ENCODE assay signal across 13 mouse cellular contexts in genomic region chr17:31305776-31306120, GRCm38 (mm10). TPM values are rescaled to one million over a fixed set of nuclear protein-coding genes. Genes with fewer than 3 reads are reported as not detected.
A peak's percentile ranks its signal among the peaks of the same experiment; 100 is the strongest.
DNase-seq lines count a peak whose midpoint lies in the region; ATAC-seq and TF ChIP-seq lines count a peak whose summit lies in the region.
"Had no signal": no experiment of that assay in that cellular context is flagged by ENCODE, and none has a peak within 500 bp of the region (broad histone marks: within the 10 kb centered on the region; RNA-seq: fewer than 3 reads in every experiment).

No protein-coding gene starts in this region.

- H3K27ac ChIP-seq in lung, embryonic 14.5 days (ENCODE audit: low read depth) = peak overlapping the region; percentile 92
- H3K27ac ChIP-seq in liver, embryonic 15.5 days (replicated peaks) = no peak overlapping the region
- H3K27ac ChIP-seq in stomach, postnatal 0 days (replicated peaks) = peak overlapping the region; percentile 91
- no peak overlapping the region for H3K27ac ChIP-seq in left cerebral cortex, adult 2 months
- H3K27ac ChIP-seq: forebrain, embryonic 15.5 days; midbrain, embryonic 12.5 days; neural tube, embryonic 12.5 days had no signal

- peak overlapping the region; percentile 38; the same call in 1 of the 2 replicates for H3K4me2 ChIP-seq in lung, embryonic 14.5 days
- H3K4me2 ChIP-seq in liver, embryonic 15.5 days = peak overlapping the region; percentile 42; the same call in 1 of the 2 replicates
- H3K4me2 ChIP-seq in stomach, postnatal 0 days (replicated peaks; ENCODE audit: low read depth) = no peak overlapping the region
- H3K4me2 ChIP-seq: forebrain, embryonic 15.5 days; limb, embryonic 15.5 days; midbrain, embryonic 12.5 days; neural tube, embryonic 12.5 days had no signal

- WGBS in lung, embryonic 14.5 days = 40% methylated on average over 5 of the region's 5 CpGs
- WGBS in liver, embryonic 15.5 days (ENCODE audit: insufficient replicate concordance) = 36% methylated on average over 5 of the region's 5 CpGs
- WGBS in stomach, postnatal 0 days = 58% methylated on average over 5 of the region's 5 CpGs

- no peaks in the 10 kb centered on the region for H3K9me3 ChIP-seq in lung, embryonic 14.5 days (ENCODE audit: low read depth, low read length)
- H3K9me3 ChIP-seq in liver, embryonic 15.5 days (replicated peaks) = no peaks in the 10 kb centered on the region
- H3K9me3 ChIP-seq in stomach, postnatal 0 days (ENCODE audit: control insufficient read depth, low read length) = no peaks in the 10 kb centered on the region
- H3K9me3 ChIP-seq: forebrain, embryonic 15.5 days; limb, embryonic 15.5 days; midbrain, embryonic 12.5 days; neural tube, embryonic 12.5 days had no signal

- H3K27me3 ChIP-seq in lung, embryonic 14.5 days (ENCODE audit: insufficient read depth, low read length) = no peaks in the 10 kb centered on the region
- no peaks in the 10 kb centered on the region for H3K27me3 ChIP-seq in liver, embryonic 15.5 days
- no peaks in the 10 kb centered on the region for H3K27me3 ChIP-seq in stomach, postnatal 0 days (ENCODE audit: control insufficient read depth, insufficient read depth, low read length)
- H3K27me3 ChIP-seq: forebrain, embryonic 15.5 days; limb, embryonic 15.5 days; midbrain, embryonic 12.5 days; neural tube, embryonic 12.5 days had no signal

- DNase-seq in lung, embryonic 14.5 days = no peak
- DNase-seq in lung, postnatal 14 days = no peak
- DNase-seq in stomach, postnatal 0 days (ENCODE audit: low spot score) = no peak
- DNase-seq in ovary, postnatal 14 days (ENCODE audit: low spot score) = no peak
- no peak for DNase-seq in left cerebral cortex, adult 2 months (ENCODE audit: extremely low spot score in 1 of 2, low spot score in 2 of 2)
- DNase-seq: cerebellum, adult 11 months; thymus, postnatal 14 days had no signal

- no peaks in the 10 kb centered on the region for H3K36me3 ChIP-seq in lung, embryonic 14.5 days (ENCODE audit: insufficient read depth)
- H3K36me3 ChIP-seq in liver, embryonic 15.5 days (replicated peaks) = no peaks in the 10 kb centered on the region
- no peaks in the 10 kb centered on the region for H3K36me3 ChIP-seq in stomach, postnatal 0 days (ENCODE audit: control insufficient read depth, insufficient read depth, low read length)
- H3K36me3 ChIP-seq: forebrain, embryonic 15.5 days; limb, embryonic 15.5 days; midbrain, embryonic 12.5 days; neural tube, embryonic 12.5 days had no signal

- no peak overlapping the region for H3K4me3 ChIP-seq in lung, embryonic 14.5 days (ENCODE audit: low read depth, low read length)
- H3K4me3 ChIP-seq in liver, embryonic 15.5 days (replicated peaks) = no peak overlapping the region
- no peak overlapping the region for H3K4me3 ChIP-seq in stomach, postnatal 0 days (ENCODE audit: low read depth, low read length)
- H3K4me3 ChIP-seq in left cerebral cortex, adult 2 months = no peak overlapping the region
- H3K4me3 ChIP-seq: forebrain, embryonic 15.5 days; limb, embryonic 15.5 days; midbrain, embryonic 12.5 days; neural tube, embryonic 12.5 days had no signal

- no peak for TF ChIP-seq CTCF in lung, embryonic 14.5 days (IDR thresholded peaks at IDR 0.05; ENCODE audit: low read depth)
- TF ChIP-seq CTCF in stomach, postnatal 0 days (IDR thresholded peaks at IDR 0.05; ENCODE audit: low read depth) = no peak
- TF ChIP-seq CTCF in left cerebral cortex, adult 2 months (IDR thresholded peaks at IDR 0.05) = no peak

- intact Hi-C loops in left cerebral cortex, adult 2 months (cut with DNase I) = no loop called here

- H3K4me1 ChIP-seq in lung, embryonic 14.5 days (ENCODE audit: insufficient read depth) = 0 out of 2 replicates have a peak, but pooled peaks cover 5% of the 10 kb centered on the region
- H3K4me1 ChIP-seq in liver, embryonic 15.5 days (replicated peaks) = peaks cover 29% of the 10 kb centered on the region
- H3K4me1 ChIP-seq in stomach, postnatal 0 days (replicated peaks; ENCODE audit: control insufficient read depth, insufficient read depth) = 0 out of 2 replicates have a peak, but pooled peaks cover 2% of the 10 kb centered on the region
- H3K4me1 ChIP-seq: forebrain, embryonic 15.5 days; midbrain, embryonic 12.5 days had no signal

- no peak for TF ChIP-seq EP300 in stomach, postnatal 0 days (optimal IDR thresholded peaks at IDR 0.05)

- ATAC-seq in lung, embryonic 14.5 days (ENCODE audit: insufficient read depth) = no peak
- ATAC-seq in activated CD4-positive, CD25-positive, alpha-beta regulatory T cell, adult 4 months = peak; percentile 40
- ATAC-seq in liver, embryonic 15.5 days (ENCODE audit: insufficient read depth) = no peak
- no peak for ATAC-seq in stomach, postnatal 0 days (ENCODE audit: low FRiP score, low TSS enrichment)
- ATAC-seq: forebrain, embryonic 15.5 days had no signal

- no peak overlapping the region for H3K9ac ChIP-seq in lung, embryonic 14.5 days
- H3K9ac ChIP-seq in liver, embryonic 15.5 days = no peak overlapping the region
- H3K9ac ChIP-seq in stomach, postnatal 0 days (ENCODE audit: low read length) = no peak overlapping the region
- H3K9ac ChIP-seq: forebrain, embryonic 15.5 days; limb, embryonic 15.5 days; midbrain, embryonic 12.5 days; neural tube, embryonic 12.5 days had no signal

RNA-seq across cellular contexts. Expression of gene Slc37a1, which starts 19.2 kb away (rescaled TPM):
- 5.9 and 6.9 TPM in 2 replicates for polyA plus RNA-seq in lung, embryonic 14.5 days (2014; fragmentation: Nextera tagmentation; extraction: Ambion mirVana)
- 10 to 100 TPM; 20.5 to 26.2 TPM for polyA plus RNA-seq in activated CD4-positive, CD25-positive, alpha-beta regulatory T cell, adult 4 months (2017; shearing (Covaris generic))
- 2.9 and 3.1 TPM in 2 replicates for polyA plus RNA-seq in liver, embryonic 15.5 days (2015; fragmentation: Nextera tagmentation; extraction: Ambion mirVana)
- polyA plus RNA-seq in stomach, postnatal 0 days (2015; fragmentation: Nextera tagmentation; extraction: Ambion mirVana) = 14.7 and 16.6 TPM in 2 replicates
- 10 to 100 TPM in 1 of 2 experiments, 1 to 10 TPM in 1; 9.4 to 12.0 TPM for total RNA-seq in left cerebral cortex, adult 2 months (2021)

RNA-seq across cellular contexts. Expression of gene Rsph1, which starts 28.6 kb away (rescaled TPM):
- polyA plus RNA-seq in lung, embryonic 14.5 days (2014; fragmentation: Nextera tagmentation; extraction: Ambion mirVana) = 0.78 and 0.86 TPM in 2 replicates
- polyA plus RNA-seq in activated CD4-positive, CD25-positive, alpha-beta regulatory T cell, adult 4 months (2017; shearing (Covaris generic)) = 1 to 10 TPM in 1 of 2 experiments, under 1 TPM in 1; 0.86 to 2.7 TPM
- polyA plus RNA-seq in liver, embryonic 15.5 days (2015; fragmentation: Nextera tagmentation; extraction: Ambion mirVana) = 0.13 and 0.25 TPM in 2 replicates
- polyA plus RNA-seq in stomach, postnatal 0 days (2015; fragmentation: Nextera tagmentation; extraction: Ambion mirVana) = 0.87 and 0.99 TPM in 2 replicates
- total RNA-seq in left cerebral cortex, adult 2 months (2021) = 10 to 100 TPM; 14.5 to 19.8 TPM

Comparison
In these comparisons a context has a peak if more than half of its experiments do, and no peak if none do; other contexts are left out.
1. H3K27ac ChIP-seq: peak in lung, embryonic 14.5 days (single experiment) and stomach, postnatal 0 days (single experiment); none in liver, embryonic 15.5 days (single experiment) and left cerebral cortex, adult 2 months (single experiment).